8 mouse cellular contexts compared by ENCODE assay signal in genomic region chr15:98871070-98871915, GRCm38 (mm10). TPM values are rescaled to one million over a fixed set of nuclear protein-coding genes. Genes with fewer than 3 reads are reported as not detected.
DNase-seq lines count a peak whose midpoint lies in the region; ATAC-seq and TF ChIP-seq lines count a peak whose summit lies in the region.

TSS of gene Kmt2d (minus strand) at chr15:98871204.

- H3K36me3 ChIP-seq in G1E (replicated peaks) = peaks cover 36% of the 10 kb centered on the region
- peaks cover 7% of the 10 kb centered on the region for H3K36me3 ChIP-seq in embryonic facial prominence, embryonic 15.5 days
- peaks cover 3% of the 10 kb centered on the region; the same call in 1 of the 2 replicates for H3K36me3 ChIP-seq in heart, embryonic 15.5 days

- H3K4me1 ChIP-seq in G1E (ENCODE audit: insufficient read depth, low read depth, low read length) = peaks cover 49% of the 10 kb centered on the region
- H3K4me1 ChIP-seq in embryonic facial prominence, embryonic 15.5 days = peaks cover 40% of the 10 kb centered on the region
- H3K4me1 ChIP-seq in heart, embryonic 15.5 days (replicated peaks) = peaks cover 40% of the 10 kb centered on the region

- H3K27ac ChIP-seq in embryonic facial prominence, embryonic 15.5 days (replicated peaks) = peak within 1 kb of the TSS; percentile 99
- peak within 1 kb of the TSS; percentile 96 for H3K27ac ChIP-seq in heart, embryonic 15.5 days

- H3K9me3 ChIP-seq in G1E (replicated peaks) = no peaks in the 10 kb centered on the region
- H3K9me3 ChIP-seq in embryonic facial prominence, embryonic 15.5 days (replicated peaks) = no peaks in the 10 kb centered on the region
- no peaks in the 10 kb centered on the region for H3K9me3 ChIP-seq in heart, embryonic 15.5 days (replicated peaks)

- DNase-seq in heart, adult 11 months = peak; percentile 95
- DNase-seq in heart, adult 9 months (ENCODE audit: low spot score in 2 of 2) = no peak
- peak; percentile 64 for DNase-seq in G1E (ENCODE audit: low spot score)
- no peak for DNase-seq in left cerebral cortex, adult 8-10 months (ENCODE audit: low spot score in 2 of 2)
- DNase-seq in urinary bladder, adult 18-20 months (ENCODE audit: low spot score in 2 of 2) = no peak

- H3K4me2 ChIP-seq in embryonic facial prominence, embryonic 15.5 days (replicated peaks) = peak within 1 kb of the TSS; percentile 88
- peak within 1 kb of the TSS; percentile 94 for H3K4me2 ChIP-seq in heart, embryonic 15.5 days

- no peaks in the 10 kb centered on the region for H3K27me3 ChIP-seq in G1E (ENCODE audit: insufficient read depth, low read length)
- no peaks in the 10 kb centered on the region for H3K27me3 ChIP-seq in embryonic facial prominence, embryonic 15.5 days
- H3K27me3 ChIP-seq in heart, embryonic 15.5 days = no peaks in the 10 kb centered on the region

- H3K9ac ChIP-seq in embryonic facial prominence, embryonic 15.5 days = peak within 1 kb of the TSS; percentile 100
- peak within 1 kb of the TSS; percentile 92 for H3K9ac ChIP-seq in heart, embryonic 15.5 days

- no peak for ATAC-seq in G1E (ENCODE audit: extremely low read depth, insufficient number of reproducible peaks, low FRiP score, poor library complexity, severe bottlenecking)
- ATAC-seq in embryonic facial prominence, embryonic 15.5 days (ENCODE audit: insufficient number of reproducible peaks, low FRiP score, low TSS enrichment, low read depth) = peak; percentile 77
- ATAC-seq in heart, embryonic 15.5 days (replicated peaks; ENCODE audit: insufficient number of reproducible peaks, insufficient read depth, low FRiP score, low read depth) = peak; percentile 51
- ATAC-seq in megakaryocyte progenitor cell, adult 5-6 weeks (replicated peaks; ENCODE audit: poor library complexity) = no peak

- under 1% methylated on average over 90 of the region's 94 CpGs for WGBS in embryonic facial prominence, embryonic 15.5 days
- WGBS in heart, embryonic 15.5 days = under 1% methylated on average over 66 of the region's 94 CpGs

- no peak for TF ChIP-seq CTCF in G1E (IDR thresholded peaks at IDR 0.05; ENCODE audit: low read depth, low read length)

- H3K4me3 ChIP-seq in G1E (ENCODE audit: low read depth, low read length) = peak within 1 kb of the TSS; percentile 92
- H3K4me3 ChIP-seq in embryonic facial prominence, embryonic 15.5 days (replicated peaks) = peak within 1 kb of the TSS; percentile 99
- peak within 1 kb of the TSS; percentile 63 for H3K4me3 ChIP-seq in heart, embryonic 15.5 days

RNA-seq across cellular contexts. Expression of gene Kmt2d, which starts in this region (rescaled TPM):
- 141 and 150 TPM in 2 replicates for total RNA-seq in G1E (2014; fragmentation: Nextera tagmentation)
- total RNA-seq in G1E (2017) = 22.1 and 27.0 TPM in 2 replicates
- polyA plus RNA-seq in G1E (2012) = 42.8 and 57.8 TPM in 2 replicates
- 14.1 and 14.9 TPM in 2 replicates for polyA plus RNA-seq in embryonic facial prominence, embryonic 15.5 days (2015; fragmentation: Nextera tagmentation; extraction: Ambion mirVana)
- 7.6 and 9.3 TPM in 2 replicates for polyA plus RNA-seq in heart, embryonic 15.5 days (2015; fragmentation: Nextera tagmentation; extraction: Ambion mirVana)
- 10 to 100 TPM; 65.4 to 88.7 (median 76.5) TPM for total RNA-seq in left cerebral cortex, adult 8-10 months (2022)
- 38.5 and 43.3 TPM in 2 replicates for total RNA-seq in megakaryocyte progenitor cell, adult 5-6 weeks (2015)
- 18.6 and 29.0 TPM in 2 replicates for total RNA-seq in megakaryocyte progenitor cell, adult 5-6 weeks (2017)

Comparison
In these comparisons a context has a peak if more than half of its experiments do, and no peak if none do; other contexts are left out.
1. DNase-seq: peak in heart, adult 11 months (single experiment) and G1E (single experiment); none in heart, adult 9 months (0 of 2), left cerebral cortex, adult 8-10 months (0 of 2) and urinary bladder, adult 18-20 months (0 of 2).
2. ATAC-seq: peak in embryonic facial prominence, embryonic 15.5 days (single experiment) and heart, embryonic 15.5 days (single experiment); none in G1E (single experiment) and megakaryocyte progenitor cell, adult 5-6 weeks (single experiment).
3. Peak in every context shown above with its lines, with median percentiles within 50 percentile points of each other: H3K4me3 ChIP-seq.